Mouse (Mus musculus): ENCODE measurements around the gene Gm11758. TPM values are rescaled to one million over a fixed set of nuclear protein-coding genes. Genes with fewer than 3 reads are reported as not detected.

Gm11758 gene
- not detected in 2 replicates for polyA plus RNA-seq (2015; fragmentation: Nextera tagmentation; extraction: Ambion mirVana)

GRCm38 (mm10) chr4:73876166-73876565 lies at the start of gene Gm11758:
Gene Gm11758 (minus strand): TSS chr4:73876266.

GRCm38 (mm10) chr4:73920660-73921059 lies 44.6 kb upstream of the Gm11758 start, which contains the start of gene Gm11756:
Gene Gm11756 (minus strand): TSS chr4:73920760.

GRCm38 (mm10) chr4:73905853-73906252 lies 29.8 kb upstream of the Gm11758 start, which contains the start of gene Gm13871:
Gene Gm13871 (minus strand): TSS chr4:73905953.

GRCm38 (mm10) chr4:73891012-73891411 lies 14.9 kb upstream of the Gm11758 start, which contains the start of gene Gm11757:
Gene Gm11757 (minus strand): TSS chr4:73891112.

Other genes starting within 250 kb of the Gm11758 start
- gene Gm11236, start 238.1 kb downstream of the Gm11758 start, polyA plus RNA-seq (2015; fragmentation: Nextera tagmentation; extraction: Ambion mirVana), result not detected in 2 replicates
- gene Gm11239, start 207.9 kb downstream of the Gm11758 start, polyA plus RNA-seq (2015; fragmentation: Nextera tagmentation; extraction: Ambion mirVana), result not detected in 2 replicates
- not detected in 2 replicates for gene Gm428, start 192.8 kb downstream of the Gm11758 start, polyA plus RNA-seq (2015; fragmentation: Nextera tagmentation; extraction: Ambion mirVana)
- 0.22 and 0.45 TPM in 2 replicates for gene Rasef, start 85.3 kb downstream of the Gm11758 start, polyA plus RNA-seq (2015; fragmentation: Nextera tagmentation; extraction: Ambion mirVana)
- gene Gm11757, start 14.8 kb upstream of the Gm11758 start, polyA plus RNA-seq (2015; fragmentation: Nextera tagmentation; extraction: Ambion mirVana), result not detected in 2 replicates
- gene Gm13871, start 29.7 kb upstream of the Gm11758 start, polyA plus RNA-seq (2015; fragmentation: Nextera tagmentation; extraction: Ambion mirVana), result not detected in 2 replicates
- gene Gm11756, start 44.5 kb upstream of the Gm11758 start, polyA plus RNA-seq (2015; fragmentation: Nextera tagmentation; extraction: Ambion mirVana), result 0.10 and 0.18 TPM in 2 replicates
- gene 2310002L09Rik, start 74.6 kb upstream of the Gm11758 start, polyA plus RNA-seq (2015; fragmentation: Nextera tagmentation; extraction: Ambion mirVana), result 86.8 and 114 TPM in 2 replicates
- gene Frmd3, start 137.2 kb upstream of the Gm11758 start, polyA plus RNA-seq (2015; fragmentation: Nextera tagmentation; extraction: Ambion mirVana), result 3.2 and 3.8 TPM in 2 replicates